Mouse (Mus musculus) embryonic facial prominence, embryonic 14.5 days (tissue): ENCODE data around the gene Epor. TPM values are rescaled to one million over a fixed set of nuclear protein-coding genes. Genes with fewer than 3 reads are reported as not detected.

Source experiments
- ATAC-seq: fragments of 200-750 bp; cut with Nextera tagmentation; 2 replicates; pipeline ENCODE4 v1.8.0; 2017; ENCODE audit warnings: low read depth, moderate number of reproducible peaks, moderate TSS enrichment
- DNase-seq: peaks from one replicate; pipeline ENCODE4 v3.0.0-alpha.2; 2015; ENCODE audit warnings: low spot score
- H3K27ac ChIP-seq: fragments of 300-500 bp; sonication (generic); replicated peaks from 2 replicates; pipeline ENCODE4 v1.5.1; 2014; ENCODE audit warnings: low read depth, mild to moderate bottlenecking, low read length, moderate library complexity
- H3K27me3 ChIP-seq: fragments of 300-500 bp; sonication (generic); replicated peaks from 2 replicates; pipeline ENCODE4 v1.6.1; 2014; ENCODE audit warnings: low read length; ENCODE audit not compliant: control insufficient read depth, insufficient read depth
- H3K36me3 ChIP-seq: fragments of 300-500 bp; sonication (generic); 2 replicates; pipeline ENCODE4 v1.6.1; 2014; ENCODE audit warnings: low read length, mixed read lengths; ENCODE audit not compliant: control insufficient read depth, insufficient read depth
- H3K4me1 ChIP-seq: fragments of 300-500 bp; sonication (generic); 2 replicates; pipeline ENCODE4 v1.6.1; 2014; ENCODE audit warnings: antibody characterized with exemption, low read length; ENCODE audit not compliant: control insufficient read depth, insufficient read depth
- H3K4me2 ChIP-seq: fragments of 300-500 bp; sonication (generic); 2 replicates; pipeline ENCODE4 v1.6.1; 2014; ENCODE audit warnings: low read depth, mild to moderate bottlenecking, low read length, moderate library complexity, mixed read lengths
- H3K4me3 ChIP-seq: fragments of 300-500 bp; sonication (generic); 2 replicates; pipeline ENCODE4 v1.5.1; 2014; ENCODE audit warnings: low read depth, mild to moderate bottlenecking, low read length
- H3K9ac ChIP-seq: fragments of 300-500 bp; sonication (generic); 2 replicates; pipeline ENCODE4 v1.6.1; 2014; ENCODE audit warnings: low read depth, mild to moderate bottlenecking, low read length, moderate library complexity, mixed read lengths
- H3K9me3 ChIP-seq: fragments of 300-500 bp; sonication (generic); 2 replicates; pipeline ENCODE4 v1.6.1; 2016; ENCODE audit warnings: low read length; ENCODE audit not compliant: control insufficient read depth
- WGBS: fragments of 180-500 bp; shearing (Covaris S2); extraction: QIAGEN DNeasy Blood & Tissue Kit; methylation state at CpG from one replicate; pipeline ENCODE4 v1.1.7; 2014; 5-methylcytosine and 5-hydroxymethylcytosine counted together
- polyA plus RNA-seq: library from polyadenylated mRNA; unstranded; fragments of >200 nt; fragmentation: Nextera tagmentation; extraction: Ambion mirVana; gene quantifications from 2 replicates; pipeline ENCODE4 v1.2.1, GENCODE M21; 2014

The Epor gene
- polyA plus RNA-seq = 4.4 and 4.7 TPM in 2 replicates

DNA sequence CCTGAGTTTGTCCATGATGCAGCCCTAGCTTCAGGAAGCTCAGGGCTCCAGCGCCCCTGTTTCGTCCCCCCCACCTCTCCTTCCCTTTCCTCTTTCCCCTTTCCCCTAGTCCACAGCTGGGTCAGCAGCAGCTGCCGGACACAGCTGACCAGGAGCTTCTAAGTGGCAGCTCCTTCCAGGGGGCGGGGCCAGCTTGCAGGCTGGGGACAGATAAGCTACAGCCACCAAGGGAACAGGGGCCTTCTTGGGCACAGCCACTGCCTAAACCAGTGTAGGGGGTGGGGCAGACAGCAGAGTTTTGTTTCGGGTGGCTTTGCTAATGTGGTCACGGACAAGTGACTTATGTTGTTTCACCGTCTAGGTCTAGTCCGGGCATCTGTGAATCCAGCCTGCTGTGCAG lies at the start of gene Epor:
Gene Epor (minus strand): TSS at position 90 of the 400 bp plus-strand sequence.
- 18% methylated on average over 5 of the region's 8 CpGs for WGBS
- DNase-seq = peak; percentile 56
- Histone ChIP-seq H3K4me3 (peak within 1 kb of the TSS; percentile 51), H3K36me3 (no peaks in the 10 kb centered on the region), H3K4me2 (peak within 1 kb of the TSS; percentile 91), H3K27me3 (peaks cover 48% of the 10 kb centered on the region), H3K27ac (no peak within 1 kb of the TSS), H3K9me3 (no peaks in the 10 kb centered on the region), H3K4me1 (peaks cover 8% of the 10 kb centered on the region), H3K9ac (peak within 1 kb of the TSS; percentile 55)
- ATAC-seq = 0 out of 2 replicates have a peak, but pooled peaks have one; percentile 19

DNA sequence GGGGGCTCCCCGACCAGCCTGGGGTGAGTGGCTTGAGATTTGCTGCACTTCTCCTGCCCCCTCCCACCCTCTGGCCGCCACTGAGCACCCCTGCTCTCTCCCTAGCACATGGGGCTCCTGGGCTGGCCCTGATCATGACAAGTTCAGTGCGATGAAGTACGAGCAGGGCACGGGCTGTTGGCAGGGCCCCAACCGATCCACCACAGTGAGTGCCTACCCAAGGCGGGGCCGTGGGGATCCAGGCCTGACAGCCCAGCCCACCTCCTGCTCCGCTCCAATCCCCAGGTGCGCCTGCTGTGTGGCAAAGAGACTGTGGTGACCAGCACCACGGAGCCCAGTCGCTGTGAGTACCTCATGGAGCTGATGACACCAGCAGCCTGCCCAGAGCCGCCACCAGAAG lies 49.4 kb upstream of the Epor start:
- ATAC-seq = no peak
- H3K27ac ChIP-seq = no peak overlapping the region
- peaks cover 70% of the 10 kb centered on the region for H3K36me3 ChIP-seq
- H3K9me3 ChIP-seq = no peaks in the 10 kb centered on the region
- H3K4me1 ChIP-seq = no peaks in the 10 kb centered on the region
- no peak overlapping the region for H3K9ac ChIP-seq
- 97% methylated on average over 11 of the region's 13 CpGs for WGBS
- H3K4me3 ChIP-seq = no peak overlapping the region
- no peak for DNase-seq
- no peaks in the 10 kb centered on the region for H3K27me3 ChIP-seq
- no peak overlapping the region for H3K4me2 ChIP-seq

DNA sequence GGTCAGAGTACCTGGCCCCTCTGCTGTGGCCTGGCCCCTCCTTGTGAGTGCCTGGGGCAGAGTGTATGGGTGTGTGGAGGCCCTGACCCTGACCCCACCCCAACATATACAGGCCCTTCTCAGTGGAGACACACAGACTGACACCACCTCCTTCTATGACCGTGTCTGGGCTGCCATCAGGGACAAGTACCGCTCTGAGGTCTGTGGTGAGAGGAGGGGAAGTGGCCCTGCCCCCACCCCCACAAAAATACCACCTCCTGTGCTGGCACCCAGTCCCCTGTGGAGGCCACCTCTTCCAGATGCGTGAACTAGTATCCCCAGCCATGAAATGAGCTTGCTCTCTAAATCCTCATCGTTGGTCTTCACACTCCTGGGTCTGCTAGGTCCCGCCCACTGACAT lies 47.7 kb upstream of the Epor start:
- no peaks in the 10 kb centered on the region for H3K4me1 ChIP-seq

DNA sequence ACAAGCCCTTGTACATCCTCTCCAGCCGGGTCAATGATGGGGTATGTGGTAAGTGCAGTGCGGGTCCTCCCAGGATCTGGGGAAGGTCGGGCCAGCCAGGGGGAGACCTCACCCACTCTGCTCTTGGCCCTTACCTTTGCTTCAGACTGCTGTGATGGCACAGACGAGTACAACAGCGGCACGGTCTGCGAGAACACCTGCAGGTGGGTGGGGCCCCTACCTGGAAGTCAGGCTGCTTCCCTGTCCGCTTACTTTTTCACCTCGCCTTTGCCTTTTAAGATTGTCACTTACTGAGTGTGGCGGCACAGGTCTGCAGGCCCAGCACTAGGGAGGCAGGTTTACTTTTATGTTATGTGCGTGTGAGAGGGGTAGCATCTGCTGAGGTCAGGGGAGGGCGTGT lies 41.2 kb upstream of the Epor start:
- peaks cover 59% of the 10 kb centered on the region for H3K36me3 ChIP-seq
- no peak overlapping the region for H3K4me3 ChIP-seq
- no peak for ATAC-seq
- H3K4me2 ChIP-seq = no peak overlapping the region
- H3K9me3 ChIP-seq = no peaks in the 10 kb centered on the region
- no peak overlapping the region for H3K9ac ChIP-seq
- no peaks in the 10 kb centered on the region for H3K27me3 ChIP-seq
- no peak overlapping the region for H3K27ac ChIP-seq
- DNase-seq = no peak
- peaks cover 16% of the 10 kb centered on the region for H3K4me1 ChIP-seq
- 94% methylated on average over 12 of the region's 12 CpGs for WGBS

More for the DNA sequence above, 47.7 kb upstream of the Epor start:
- ATAC-seq (no peak), DNase-seq (no peak)
- H3K36me3 ChIP-seq = peaks cover 87% of the 10 kb centered on the region
- H3K4me2 ChIP-seq = no peak overlapping the region
- no peak overlapping the region for H3K4me3 ChIP-seq
- H3K27ac ChIP-seq = no peak overlapping the region
- no peaks in the 10 kb centered on the region for H3K27me3 ChIP-seq
- H3K9ac ChIP-seq = no peak overlapping the region
- H3K9me3 ChIP-seq = no peaks in the 10 kb centered on the region
- WGBS = 85% methylated on average over 4 of the region's 5 CpGs

DNA sequence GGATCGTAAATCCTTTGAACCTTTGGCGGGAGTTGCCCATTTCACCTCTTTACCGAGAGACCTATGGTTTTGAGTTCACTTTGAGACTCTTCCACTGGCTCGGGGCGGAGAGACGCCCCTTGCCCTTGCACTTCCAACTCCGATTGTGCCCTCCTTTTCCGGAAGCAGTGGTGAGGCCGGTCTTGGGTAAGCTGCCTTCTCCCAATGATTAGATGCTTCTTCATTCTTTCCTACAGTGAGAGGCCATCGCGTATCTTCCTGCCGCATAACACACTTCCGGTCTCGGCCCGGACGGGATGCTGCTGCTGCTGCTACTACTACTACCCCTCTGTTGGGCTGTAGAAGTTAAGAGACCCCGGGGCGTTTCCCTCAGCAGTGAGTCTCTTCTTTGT lies 39.9 kb upstream of the Epor start:
- Histone ChIP-seq H3K27ac (peak overlapping the region; percentile 48; the same call in 1 of the 2 replicates), H3K27me3 (no peaks in the 10 kb centered on the region), H3K9ac (peak overlapping the region; percentile 70), H3K4me1 (peaks cover 16% of the 10 kb centered on the region), H3K36me3 (peaks cover 45% of the 10 kb centered on the region), H3K4me2 (peak overlapping the region; percentile 63), H3K4me3 (peak overlapping the region; percentile 67), H3K9me3 (no peaks in the 10 kb centered on the region)
- no peak for ATAC-seq
- DNase-seq = peak; percentile 48
- under 1% methylated on average over 18 of the region's 18 CpGs for WGBS

DNA sequence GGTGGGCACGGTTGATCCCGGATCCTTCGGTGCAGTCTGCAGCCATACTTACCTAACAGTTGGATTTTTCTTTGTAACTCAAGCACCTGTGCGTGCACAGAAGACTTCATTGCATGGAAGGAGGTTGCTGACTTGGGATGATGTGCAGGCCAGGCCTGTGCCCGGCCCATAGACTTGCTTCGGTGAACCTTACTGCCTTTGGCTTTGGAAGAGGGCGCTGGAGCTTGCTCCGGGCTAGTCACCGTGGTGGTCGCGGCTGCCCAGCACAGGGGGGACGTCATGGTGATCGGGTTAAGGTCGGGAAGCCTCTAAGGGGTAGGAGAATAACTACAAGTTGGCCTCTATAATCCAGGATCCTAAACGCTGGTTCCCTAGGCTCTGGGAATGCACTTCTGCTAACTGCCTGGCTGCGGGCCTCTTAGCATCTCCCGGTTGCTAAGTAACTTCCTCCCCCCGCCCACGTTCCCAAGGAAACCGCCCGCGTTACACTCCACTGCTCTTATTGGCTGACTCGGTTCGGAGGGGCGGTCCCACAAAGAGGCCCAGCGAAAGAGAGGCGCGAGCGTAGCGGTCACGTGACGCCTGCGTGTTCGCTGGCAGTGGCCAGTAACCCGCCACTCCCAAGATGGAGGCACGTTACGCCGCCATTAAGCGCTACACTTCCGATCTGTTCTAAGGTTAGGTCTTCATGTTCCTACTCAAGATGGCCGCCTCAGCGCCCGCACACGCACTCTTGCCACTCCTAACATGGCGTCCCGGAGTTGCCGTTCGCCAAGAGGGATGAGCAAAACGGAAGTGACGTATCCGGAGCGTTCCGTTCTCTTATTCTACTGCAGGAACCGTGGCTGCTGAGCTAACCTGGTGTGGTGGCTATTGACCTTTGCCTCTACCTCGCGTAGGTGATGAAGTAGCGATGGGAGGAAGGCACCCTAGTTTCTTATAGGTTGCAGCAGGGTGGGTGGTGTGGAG lies 39.2 kb upstream of the Epor start, which contains the start of the genes Ccdc151 and Prkcsh:
Gene Ccdc151 (minus strand): TSS at position 441 of the 969 bp plus-strand sequence.
Gene Prkcsh (plus strand): TSS at position 613 of the 969 bp plus-strand sequence.
- no peaks in the 10 kb centered on the region for H3K9me3 ChIP-seq
- peaks cover 38% of the 10 kb centered on the region for H3K36me3 ChIP-seq
- peaks cover 16% of the 10 kb centered on the region for H3K4me1 ChIP-seq
- peak within 1 kb of the TSS; percentile 48; the same call in 1 of the 2 replicates for H3K27ac ChIP-seq
- DNase-seq (peak; percentile 100), ATAC-seq (peak; percentile 100)
- H3K9ac ChIP-seq = peak within 1 kb of the TSS; percentile 70
- H3K27me3 ChIP-seq = no peaks in the 10 kb centered on the region
- WGBS = 8% methylated on average over 49 of the region's 57 CpGs
- H3K4me3 ChIP-seq = peak within 1 kb of the TSS; percentile 67
- peak within 1 kb of the TSS; percentile 63 for H3K4me2 ChIP-seq

DNA sequence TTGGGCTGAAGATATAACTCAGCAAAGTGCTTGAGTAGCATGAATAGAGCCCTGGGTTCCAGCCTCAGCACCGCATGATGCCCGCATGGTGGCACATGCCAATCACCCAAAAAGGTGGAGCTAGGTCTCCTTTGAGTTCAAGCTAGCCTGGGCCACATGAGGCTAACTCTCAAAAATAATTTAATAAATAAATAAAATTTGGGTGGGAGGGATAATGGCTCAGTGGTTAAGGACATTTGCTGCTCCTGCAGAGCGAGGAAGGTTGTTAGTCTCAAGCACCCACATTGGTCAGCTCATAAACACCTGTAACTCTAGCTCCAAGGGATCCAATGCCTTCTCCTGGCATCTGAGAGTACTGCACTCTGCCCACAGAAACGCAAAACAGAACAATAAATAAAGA lies 38.3 kb upstream of the Epor start:
- Histone ChIP-seq H3K27ac (no peak overlapping the region), H3K36me3 (peaks cover 30% of the 10 kb centered on the region), H3K4me3 (no peak overlapping the region), H3K9ac (no peak overlapping the region), H3K4me2 (no peak overlapping the region), H3K4me1 (peaks cover 16% of the 10 kb centered on the region), H3K27me3 (no peaks in the 10 kb centered on the region), H3K9me3 (no peaks in the 10 kb centered on the region)
- DNase-seq = no peak
- WGBS = 84% methylated on average over 4 of the region's 4 CpGs
- no peak for ATAC-seq

DNA sequence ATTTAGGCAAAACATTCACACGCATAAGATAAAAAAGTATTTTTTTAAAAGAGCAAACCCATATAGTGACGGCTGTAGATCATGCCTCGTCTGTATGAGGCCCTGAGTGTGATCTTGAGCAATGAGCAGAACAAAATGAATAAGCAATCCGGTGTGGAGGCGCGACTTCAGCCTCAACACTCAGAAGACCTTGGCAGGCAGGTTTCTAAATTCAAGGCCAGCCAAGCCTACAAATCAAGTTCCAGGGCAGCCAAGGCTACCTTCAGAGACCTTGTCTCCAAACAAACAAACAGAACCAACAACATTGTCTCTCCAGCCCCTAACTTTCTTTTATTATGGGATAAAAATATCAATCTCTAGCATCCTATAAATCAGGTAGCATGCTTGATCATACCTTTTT lies 37.0 kb upstream of the Epor start:
- no peaks in the 10 kb centered on the region for H3K27me3 ChIP-seq
- H3K36me3 ChIP-seq = peaks cover 16% of the 10 kb centered on the region; the same call in 1 of the 2 replicates
- H3K4me1 ChIP-seq = peaks cover 16% of the 10 kb centered on the region
- no peak overlapping the region for H3K4me2 ChIP-seq
- no peak overlapping the region for H3K27ac ChIP-seq
- no peak overlapping the region for H3K4me3 ChIP-seq
- no peak for DNase-seq
- ATAC-seq = no peak
- H3K9me3 ChIP-seq = no peaks in the 10 kb centered on the region
- H3K9ac ChIP-seq = no peak overlapping the region
- 87% methylated on average over 6 of the region's 6 CpGs for WGBS
